Mouse (Mus musculus): ENCODE data around the gene Etfbkmt. TPM values are rescaled to one million over a fixed set of nuclear protein-coding genes. Genes with fewer than 3 reads are reported as not detected.
"Not testable (repeated sequence)": the region's sequence is repeated elsewhere in the genome, so short reads cannot be mapped to it uniquely, and the experiment has no call there.

Etfbkmt gene
- polyA plus RNA-seq, 1 experiment = 24.5 TPM

- Histone ChIP-seq H3K4me3 (ENCODE audit: low read depth, low read length) (no peak overlapping the region), H3K9ac (ENCODE audit: low read depth, poor library complexity, severe bottlenecking) (no peak overlapping the region), H3K9me3 (replicated peaks; ENCODE audit: control insufficient read depth, insufficient read depth, low read length, poor library complexity, severe bottlenecking) (no peaks in the 10 kb centered on the region), H3K27me3 (ENCODE audit: control insufficient read depth, insufficient read depth, low read length, poor library complexity, severe bottlenecking) (no peaks in the 10 kb centered on the region), H3K36me3 (ENCODE audit: control insufficient read depth, insufficient read depth, low read length, poor library complexity, severe bottlenecking) (peaks cover 13% of the 10 kb centered on the region), H3K27ac (ENCODE audit: insufficient read depth, low read length) (no peak overlapping the region), H3K4me1 (ENCODE audit: control insufficient read depth, insufficient read depth, low read length) (no peaks in the 10 kb centered on the region)
- TF ChIP-seq EP300 (IDR thresholded peaks at IDR 0.05; ENCODE audit: insufficient read depth, low read depth, low read length) = no peak
- no peak for TF ChIP-seq POLR2A (IDR thresholded peaks at IDR 0.05; ENCODE audit: insufficient read depth, low read length)
- no peak for TF ChIP-seq CTCF (IDR thresholded peaks at IDR 0.05; ENCODE audit: low read depth, low read length)
Measured at GRCm38 (mm10) chr6:149152119-149152518, 12.5 kb downstream of the Etfbkmt start.

GRCm38 (mm10) chr6:149153473-149154115, 13.9 kb downstream of the Etfbkmt start:
- peaks cover 10% of the 10 kb centered on the region for H3K36me3 ChIP-seq (ENCODE audit: control insufficient read depth, insufficient read depth, low read length, poor library complexity, severe bottlenecking)
- H3K4me1 ChIP-seq (ENCODE audit: control insufficient read depth, insufficient read depth, low read length) = no peaks in the 10 kb centered on the region
- H3K27me3 ChIP-seq (ENCODE audit: control insufficient read depth, insufficient read depth, low read length, poor library complexity, severe bottlenecking) = no peaks in the 10 kb centered on the region
- no peak overlapping the region for H3K4me3 ChIP-seq (ENCODE audit: low read depth, low read length)
- no peak overlapping the region for H3K27ac ChIP-seq (ENCODE audit: insufficient read depth, low read length)
- no peak for TF ChIP-seq CTCF (IDR thresholded peaks at IDR 0.05; ENCODE audit: low read depth, low read length)
- TF ChIP-seq POLR2A (IDR thresholded peaks at IDR 0.05; ENCODE audit: insufficient read depth, low read length) = no peak
- no peak for TF ChIP-seq EP300 (IDR thresholded peaks at IDR 0.05; ENCODE audit: insufficient read depth, low read depth, low read length)
- H3K9ac ChIP-seq (ENCODE audit: low read depth, poor library complexity, severe bottlenecking) = no peak overlapping the region
- no peaks in the 10 kb centered on the region for H3K9me3 ChIP-seq (replicated peaks; ENCODE audit: control insufficient read depth, insufficient read depth, low read length, poor library complexity, severe bottlenecking)

- Histone ChIP-seq H3K9me3 (replicated peaks; ENCODE audit: control insufficient read depth, insufficient read depth, low read length, poor library complexity, severe bottlenecking) (no peaks in the 10 kb centered on the region), H3K27me3 (ENCODE audit: control insufficient read depth, insufficient read depth, low read length, poor library complexity, severe bottlenecking) (no peaks in the 10 kb centered on the region), H3K4me1 (ENCODE audit: control insufficient read depth, insufficient read depth, low read length) (no peaks in the 10 kb centered on the region), H3K4me3 (ENCODE audit: low read depth, low read length) (no peak overlapping the region), H3K27ac (ENCODE audit: insufficient read depth, low read length) (no peak overlapping the region), H3K9ac (ENCODE audit: low read depth, poor library complexity, severe bottlenecking) (no peak overlapping the region), H3K36me3 (ENCODE audit: control insufficient read depth, insufficient read depth, low read length, poor library complexity, severe bottlenecking) (peaks cover 11% of the 10 kb centered on the region)
- TF ChIP-seq CTCF (IDR thresholded peaks at IDR 0.05; ENCODE audit: low read depth, low read length) (no peak), EP300 (IDR thresholded peaks at IDR 0.05; ENCODE audit: insufficient read depth, low read depth, low read length) (no peak), POLR2A (IDR thresholded peaks at IDR 0.05; ENCODE audit: insufficient read depth, low read length) (no peak)
Measured at GRCm38 (mm10) chr6:149154116-149155030, 14.7 kb downstream of the Etfbkmt start.

- no peaks in the 10 kb centered on the region for H3K27me3 ChIP-seq (ENCODE audit: control insufficient read depth, insufficient read depth, low read length, poor library complexity, severe bottlenecking)
- no peaks in the 10 kb centered on the region for H3K9me3 ChIP-seq (replicated peaks; ENCODE audit: control insufficient read depth, insufficient read depth, low read length, poor library complexity, severe bottlenecking)
- H3K4me1 ChIP-seq (ENCODE audit: control insufficient read depth, insufficient read depth, low read length) = no peaks in the 10 kb centered on the region
- H3K27ac ChIP-seq (ENCODE audit: insufficient read depth, low read length) = no peak overlapping the region
- TF ChIP-seq CTCF (IDR thresholded peaks at IDR 0.05; ENCODE audit: low read depth, low read length) (no peak), EP300 (IDR thresholded peaks at IDR 0.05; ENCODE audit: insufficient read depth, low read depth, low read length) (no peak), POLR2A (IDR thresholded peaks at IDR 0.05; ENCODE audit: insufficient read depth, low read length) (no peak)
- H3K36me3 ChIP-seq (ENCODE audit: control insufficient read depth, insufficient read depth, low read length, poor library complexity, severe bottlenecking) = peaks cover 5% of the 10 kb centered on the region
- H3K9ac ChIP-seq (ENCODE audit: low read depth, poor library complexity, severe bottlenecking) = no peak overlapping the region
- no peak overlapping the region for H3K4me3 ChIP-seq (ENCODE audit: low read depth, low read length)
Measured at GRCm38 (mm10) chr6:149155031-149155841, 15.6 kb downstream of the Etfbkmt start.

- not testable (repeated sequence) for H3K27me3 ChIP-seq (ENCODE audit: control insufficient read depth, insufficient read depth, low read length, poor library complexity, severe bottlenecking); H3K4me3 ChIP-seq (ENCODE audit: low read depth, low read length); H3K27ac ChIP-seq (ENCODE audit: insufficient read depth, low read length); H3K36me3 ChIP-seq (ENCODE audit: control insufficient read depth, insufficient read depth, low read length, poor library complexity, severe bottlenecking); H3K4me1 ChIP-seq (ENCODE audit: control insufficient read depth, insufficient read depth, low read length); H3K9me3 ChIP-seq (replicated peaks; ENCODE audit: control insufficient read depth, insufficient read depth, low read length, poor library complexity, severe bottlenecking); H3K9ac ChIP-seq (ENCODE audit: low read depth, poor library complexity, severe bottlenecking)
Measured at GRCm38 (mm10) chr6:149167038-149167437, 27.4 kb downstream of the Etfbkmt start.
